Mouse (Mus musculus): Measurements from ENCODE around the gene Gm10436. TPM values are rescaled to one million over a fixed set of nuclear protein-coding genes. Genes with fewer than 3 reads are reported as not detected.
"Not testable (repeated sequence)": the region's sequence is repeated elsewhere in the genome, so short reads cannot be mapped to it uniquely, and the experiment has no call there.

Gm10436 gene
- polyA plus RNA-seq (2015; fragmentation: Nextera tagmentation; extraction: Ambion mirVana): not detected in 2 replicates

GRCm38 (mm10) chr12:88182008-88182407, at the start of gene Gm10436:
Gm10436 (minus strand) TSS chr12:88182108.
- WGBS: 73% methylated on average over 1 of the region's 1 CpGs
- H3K9ac ChIP-seq; H3K4me2 ChIP-seq; H3K4me3 ChIP-seq; H3K4me1 ChIP-seq; H3K9me3 ChIP-seq; H3K36me3 ChIP-seq; H3K27me3 ChIP-seq; ATAC-seq (ENCODE audit: borderline replicate concordance, extremely low read depth, low FRiP score, low TSS enrichment); H3K27ac ChIP-seq: not testable (repeated sequence)

GRCm38 (mm10) chr12:88219445-88219844, 37.5 kb upstream of the Gm10436 start:
- Histone ChIP-seq H3K9me3 (no peaks in the 10 kb centered on the region), H3K27ac (no peak overlapping the region), H3K4me1 (no peaks in the 10 kb centered on the region), H3K4me2 (no peak overlapping the region), H3K36me3 (no peaks in the 10 kb centered on the region), H3K9ac (no peak overlapping the region), H3K4me3 (no peak overlapping the region), H3K27me3 (no peaks in the 10 kb centered on the region)
- 86% methylated on average over 3 of the region's 3 CpGs for WGBS
- ATAC-seq (ENCODE audit: borderline replicate concordance, extremely low read depth, low FRiP score, low TSS enrichment): no peak

DNA sequence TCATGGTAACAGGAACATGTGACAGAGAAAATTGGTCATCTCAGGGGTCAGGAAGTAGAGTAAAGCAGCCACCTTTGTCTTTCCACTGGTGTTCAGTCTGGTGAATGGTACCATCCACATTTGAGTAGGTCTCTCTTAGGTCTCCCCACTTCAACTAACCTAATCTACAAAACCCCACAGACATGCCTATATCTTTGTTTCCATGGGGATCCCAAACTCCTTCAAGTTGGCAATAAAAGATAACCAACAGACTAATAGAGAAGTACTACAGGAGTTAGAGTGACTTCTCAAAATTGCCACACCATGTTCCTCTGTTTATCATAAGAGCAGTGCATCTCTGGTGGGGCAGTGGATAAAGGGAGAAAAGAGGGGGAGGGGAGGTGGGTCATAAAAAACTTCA, 36.2 kb upstream of the Gm10436 start:
- H3K9ac ChIP-seq: not testable (repeated sequence)

GRCm38 (mm10) chr12:88214641-88215040, 32.7 kb upstream of the Gm10436 start:
- H3K4me1 ChIP-seq: no peaks in the 10 kb centered on the region
- H3K27ac ChIP-seq: no peak overlapping the region
- no peak overlapping the region for H3K4me3 ChIP-seq
- no peak overlapping the region for H3K4me2 ChIP-seq
- no peaks in the 10 kb centered on the region for H3K9me3 ChIP-seq
- 86% methylated on average over 12 of the region's 12 CpGs for WGBS
- no peaks in the 10 kb centered on the region for H3K36me3 ChIP-seq
- no peak for ATAC-seq (ENCODE audit: borderline replicate concordance, extremely low read depth, low FRiP score, low TSS enrichment)
- H3K9ac ChIP-seq: no peak overlapping the region
- H3K27me3 ChIP-seq: no peaks in the 10 kb centered on the region

More for the DNA sequence above, 36.2 kb upstream of the Gm10436 start:
- H3K9me3 ChIP-seq; H3K27ac ChIP-seq; H3K27me3 ChIP-seq; H3K36me3 ChIP-seq; H3K4me2 ChIP-seq; H3K4me1 ChIP-seq; ATAC-seq (ENCODE audit: borderline replicate concordance, extremely low read depth, low FRiP score, low TSS enrichment); H3K4me3 ChIP-seq: not testable (repeated sequence)

GRCm38 (mm10) chr12:88211458-88211857, 29.6 kb upstream of the Gm10436 start:
- ATAC-seq (ENCODE audit: borderline replicate concordance, extremely low read depth, low FRiP score, low TSS enrichment); H3K4me1 ChIP-seq; H3K27ac ChIP-seq; H3K9ac ChIP-seq; H3K4me2 ChIP-seq; H3K4me3 ChIP-seq; H3K9me3 ChIP-seq; H3K36me3 ChIP-seq; H3K27me3 ChIP-seq: not testable (repeated sequence)
- 77% methylated on average over 9 of the region's 9 CpGs for WGBS

- Histone ChIP-seq H3K4me3 (no peak overlapping the region), H3K36me3 (no peaks in the 10 kb centered on the region), H3K4me1 (no peaks in the 10 kb centered on the region), H3K9ac (no peak overlapping the region), H3K4me2 (no peak overlapping the region), H3K27ac (no peak overlapping the region), H3K9me3 (no peaks in the 10 kb centered on the region), H3K27me3 (no peaks in the 10 kb centered on the region)
- 87% methylated on average over 2 of the region's 2 CpGs for WGBS
- no peak for ATAC-seq (ENCODE audit: borderline replicate concordance, extremely low read depth, low FRiP score, low TSS enrichment)
These were observed 20.9 kb upstream of the Gm10436 start for GRCm38 (mm10) chr12:88202856-88203255.

Other genes with a start within 250 kb of the Gm10436 start
- gene Gm2042, start 228.0 kb downstream of the Gm10436 start, polyA plus RNA-seq (2015; fragmentation: Nextera tagmentation; extraction: Ambion mirVana): not detected in 2 replicates
- not detected in 2 replicates for gene Gm2075, start 170.3 kb downstream of the Gm10436 start, polyA plus RNA-seq (2015; fragmentation: Nextera tagmentation; extraction: Ambion mirVana)
- not detected in 2 replicates for gene Gm6803, start 163.3 kb downstream of the Gm10436 start, polyA plus RNA-seq (2015; fragmentation: Nextera tagmentation; extraction: Ambion mirVana)
- gene Gm2056, start 155.1 kb downstream of the Gm10436 start, polyA plus RNA-seq (2015; fragmentation: Nextera tagmentation; extraction: Ambion mirVana): not detected in 2 replicates
- not detected in 2 replicates for gene Gm16368, start 98.4 kb downstream of the Gm10436 start, polyA plus RNA-seq (2015; fragmentation: Nextera tagmentation; extraction: Ambion mirVana)
- gene Gm8332, start 68.0 kb upstream of the Gm10436 start, polyA plus RNA-seq (2015; fragmentation: Nextera tagmentation; extraction: Ambion mirVana): not detected in 2 replicates
- not detected in 2 replicates for gene Gm5662, start 92.4 kb upstream of the Gm10436 start, polyA plus RNA-seq (2015; fragmentation: Nextera tagmentation; extraction: Ambion mirVana)
- gene Gm5039, start 141.9 kb upstream of the Gm10436 start, polyA plus RNA-seq (2015; fragmentation: Nextera tagmentation; extraction: Ambion mirVana): not detected in 2 replicates
- 18.9 and 19.4 TPM in 2 replicates for gene Adck1, start 178.4 kb upstream of the Gm10436 start, polyA plus RNA-seq (2015; fragmentation: Nextera tagmentation; extraction: Ambion mirVana)